Mouse (Mus musculus) limb, embryonic 10.5 days (tissue): ENCODE measurements around the gene A930017K11Rik. TPM values are rescaled to one million over a fixed set of nuclear protein-coding genes. Genes with fewer than 3 reads are reported as not detected.

ENCODE experiments used
- DNase-seq: peaks from one replicate; pipeline ENCODE4 v3.0.0-alpha.2; 2017; ENCODE audit warnings: low spot score
- H3K27ac ChIP-seq: fragments of 300-500 bp; sonication (generic); 2 replicates; pipeline ENCODE4 v1.5.1; 2016; ENCODE audit warnings: mild to moderate bottlenecking
- H3K27me3 ChIP-seq: fragments of 300-500 bp; sonication (generic); 2 replicates; pipeline ENCODE4 v1.6.1; 2016; ENCODE audit warnings: low read depth, mild to moderate bottlenecking; ENCODE audit not compliant: poor library complexity, severe bottlenecking
- H3K36me3 ChIP-seq: fragments of 300-500 bp; sonication (generic); 2 replicates; pipeline ENCODE4 v1.6.1; 2016; ENCODE audit warnings: mild to moderate bottlenecking, moderate library complexity
- H3K4me1 ChIP-seq: fragments of 300-500 bp; sonication (generic); 2 replicates; pipeline ENCODE4 v1.6.1; 2016
- H3K4me3 ChIP-seq: fragments of 300-500 bp; sonication (generic); 2 replicates; pipeline ENCODE4 v1.5.1; 2016; ENCODE audit warnings: mild to moderate bottlenecking, moderate library complexity
- H3K9me3 ChIP-seq: fragments of 300-500 bp; sonication (generic); replicated peaks from 2 replicates; pipeline ENCODE4 v1.6.1; 2016; ENCODE audit warnings: mild to moderate bottlenecking
- WGBS: fragments of 180-500 bp; shearing (Covaris S2); methylation state at CpG from one replicate; pipeline ENCODE4 v1.1.7; 2016; 5-methylcytosine and 5-hydroxymethylcytosine counted together
- polyA plus RNA-seq: library from polyadenylated mRNA; unstranded; fragments of >200 nt; fragmentation: Nextera tagmentation; extraction: Ambion mirVana; gene quantifications from 2 replicates; pipeline ENCODE4 v1.2.1, GENCODE M21; 2016

The A930017K11Rik gene
- polyA plus RNA-seq = 0.08 and 0.20 TPM in 2 replicates

GRCm38 (mm10) chr17:25951803-25952623 lies at the start of gene A930017K11Rik:
TSS of gene A930017K11Rik (minus strand) at chr17:25952565.
- H3K9me3 ChIP-seq = no peaks in the 10 kb centered on the region
- peak within 1 kb of the TSS; percentile 53 for H3K4me3 ChIP-seq
- peaks cover 57% of the 10 kb centered on the region for H3K27me3 ChIP-seq
- H3K27ac ChIP-seq = peak within 1 kb of the TSS; percentile 39
- 1% methylated on average over 58 of the region's 58 CpGs for WGBS
- peak; percentile 60 for DNase-seq
- H3K36me3 ChIP-seq = no peaks in the 10 kb centered on the region
- H3K4me1 ChIP-seq = peaks cover 21% of the 10 kb centered on the region

GRCm38 (mm10) chr17:25998425-25998824 lies 46.1 kb upstream of the A930017K11Rik start:
- Histone ChIP-seq H3K4me3 (no peak overlapping the region), H3K27ac (no peak overlapping the region), H3K27me3 (no peaks in the 10 kb centered on the region), H3K36me3 (peaks cover 70% of the 10 kb centered on the region), H3K9me3 (no peaks in the 10 kb centered on the region), H3K4me1 (no peaks in the 10 kb centered on the region)
- no peak for DNase-seq
- WGBS = 92% methylated on average over 11 of the region's 11 CpGs

DNA sequence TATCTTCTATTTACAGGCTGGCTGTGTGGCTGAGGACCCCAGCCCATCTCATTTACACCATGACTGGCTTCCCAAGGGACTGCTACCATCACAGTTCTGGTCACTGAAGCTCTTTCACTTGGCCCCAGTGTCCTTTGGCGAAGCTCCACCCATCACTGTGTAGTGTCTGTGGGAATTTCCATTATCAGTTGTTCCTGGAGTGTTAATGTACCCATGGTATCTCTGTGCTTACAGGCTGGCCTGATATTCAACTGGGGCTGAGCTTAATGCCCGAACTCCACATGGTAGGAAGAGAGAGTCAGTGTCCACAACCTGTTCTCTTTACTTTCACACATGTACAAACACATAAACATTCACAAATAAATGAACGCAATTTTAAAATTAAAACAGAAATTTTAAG lies 41.1 kb upstream of the A930017K11Rik start:
- WGBS = 92% methylated on average over 3 of the region's 3 CpGs
- Histone ChIP-seq H3K4me3 (no peak overlapping the region), H3K4me1 (no peaks in the 10 kb centered on the region), H3K27me3 (no peaks in the 10 kb centered on the region), H3K36me3 (peaks cover 89% of the 10 kb centered on the region), H3K27ac (no peak overlapping the region), H3K9me3 (no peaks in the 10 kb centered on the region)
- no peak for DNase-seq

- no peaks in the 10 kb centered on the region for H3K4me1 ChIP-seq
- H3K9me3 ChIP-seq = no peaks in the 10 kb centered on the region
- H3K27me3 ChIP-seq = no peaks in the 10 kb centered on the region
- no peak for DNase-seq
- 92% methylated on average over 4 of the region's 4 CpGs for WGBS
- no peak overlapping the region for H3K27ac ChIP-seq
- H3K36me3 ChIP-seq = peaks cover 83% of the 10 kb centered on the region
- H3K4me3 ChIP-seq = no peak overlapping the region
These were observed 39.9 kb upstream of the A930017K11Rik start for GRCm38 (mm10) chr17:25992274-25992673.

DNA sequence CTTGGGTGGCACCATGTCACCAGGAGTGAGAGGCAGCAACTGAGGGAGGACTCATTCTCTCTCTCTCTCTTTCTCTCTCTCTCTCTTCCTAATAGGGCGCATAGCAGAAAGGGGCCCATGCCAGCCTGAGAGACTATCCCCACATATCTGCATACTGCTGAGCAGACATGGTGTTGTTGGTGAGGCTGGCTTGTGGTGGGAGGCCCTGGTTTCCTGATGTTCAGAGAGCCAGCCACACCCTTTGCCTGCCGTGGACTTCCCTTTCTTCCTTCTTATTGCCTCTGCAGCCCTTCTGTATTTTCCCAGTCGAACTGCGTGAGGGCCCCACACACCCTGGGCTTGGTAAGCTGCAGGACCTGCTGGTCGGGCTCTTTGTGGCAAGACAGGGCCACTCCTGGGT lies 38.0 kb upstream of the A930017K11Rik start:
- Histone ChIP-seq H3K36me3 (peaks cover 75% of the 10 kb centered on the region), H3K9me3 (no peaks in the 10 kb centered on the region), H3K27ac (no peak overlapping the region), H3K4me1 (peaks cover 8% of the 10 kb centered on the region; the same call in 1 of the 2 replicates), H3K27me3 (no peaks in the 10 kb centered on the region), H3K4me3 (no peak overlapping the region)
- WGBS = 91% methylated on average over 5 of the region's 5 CpGs
- DNase-seq = no peak

GRCm38 (mm10) chr17:25985306-25986294 lies 33.2 kb upstream of the A930017K11Rik start, which contains the start of gene Capn15:
TSS of gene Capn15 (minus strand) at chr17:25985796.
- Histone ChIP-seq H3K27me3 (no peaks in the 10 kb centered on the region), H3K36me3 (peaks cover 41% of the 10 kb centered on the region)
- under 1% methylated on average over 91 of the region's 91 CpGs for WGBS

DNA sequence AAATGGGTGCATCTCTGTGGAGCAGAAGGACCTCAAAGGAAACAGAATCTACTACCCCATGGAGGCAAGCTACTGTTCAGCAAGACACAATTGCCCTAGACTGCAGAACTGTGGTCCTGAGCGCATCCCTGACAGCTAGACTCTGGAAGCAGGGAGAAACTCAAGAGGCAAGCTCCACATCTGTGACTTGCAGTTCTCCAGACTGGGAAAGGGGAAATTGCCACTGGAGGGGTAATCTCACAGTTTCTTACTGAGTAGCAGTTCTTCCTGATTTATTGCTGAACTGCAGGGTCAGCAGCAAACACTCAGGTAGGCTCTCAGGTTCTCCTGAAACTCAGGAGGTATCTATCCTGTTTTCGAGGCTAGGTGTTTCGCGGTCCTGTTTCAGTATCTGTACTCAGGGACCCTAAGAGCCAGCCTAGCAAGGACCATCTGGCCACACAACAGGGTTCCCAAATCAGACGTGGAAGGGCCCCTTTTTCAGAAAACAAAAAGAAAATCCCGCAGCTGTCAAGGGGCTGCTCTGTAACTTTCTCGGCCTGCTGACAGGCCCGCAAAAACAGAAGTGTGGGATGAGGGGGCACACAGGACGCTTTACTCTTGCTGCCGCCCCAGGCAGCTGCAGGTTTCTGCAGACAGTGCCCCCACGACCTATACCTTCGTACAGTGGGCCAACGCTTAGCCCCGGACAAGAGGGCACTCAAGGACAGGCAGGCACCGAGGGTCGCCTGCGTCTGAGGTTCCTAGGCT lies 32.4 kb upstream of the A930017K11Rik start:
- Histone ChIP-seq H3K9me3 (no peaks in the 10 kb centered on the region), H3K4me1 (peaks cover 32% of the 10 kb centered on the region), H3K27me3 (no peaks in the 10 kb centered on the region), H3K27ac (peak overlapping the region; percentile 94), H3K36me3 (peaks cover 32% of the 10 kb centered on the region), H3K4me3 (peak overlapping the region; percentile 94)
- no peak for DNase-seq
- 12% methylated on average over 17 of the region's 17 CpGs for WGBS

More at GRCm38 (mm10) chr17:25985306-25986294, 33.2 kb upstream of the A930017K11Rik start, which contains the start of gene Capn15:
- Histone ChIP-seq H3K4me1 (peaks cover 25% of the 10 kb centered on the region), H3K9me3 (no peaks in the 10 kb centered on the region), H3K27ac (peak within 1 kb of the TSS; percentile 94), H3K4me3 (peak within 1 kb of the TSS; percentile 94)
- peak; percentile 93 for DNase-seq

DNA sequence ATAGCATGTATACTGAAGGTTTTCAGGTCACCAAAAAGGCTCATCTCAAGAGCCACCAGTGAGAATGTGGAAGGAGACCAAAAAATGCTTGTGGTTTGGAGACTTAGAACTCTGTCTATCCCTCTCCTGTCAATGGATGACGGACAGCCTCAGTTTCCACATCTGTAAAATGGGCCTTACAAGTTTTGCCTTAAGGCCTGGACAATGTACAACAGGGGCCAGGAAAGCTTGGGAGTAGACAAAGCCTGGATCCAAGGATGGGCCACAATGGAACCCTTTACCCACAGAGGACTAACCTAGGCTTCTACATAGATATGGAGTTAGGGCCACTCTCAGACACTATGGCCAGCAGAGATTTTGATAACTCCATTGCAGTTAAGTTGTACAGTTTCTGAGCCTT lies 31.7 kb upstream of the A930017K11Rik start:
- Histone ChIP-seq H3K4me1 (peaks cover 32% of the 10 kb centered on the region), H3K9me3 (no peaks in the 10 kb centered on the region), H3K27me3 (no peaks in the 10 kb centered on the region), H3K27ac (peak overlapping the region; percentile 94; the same call in 1 of the 2 replicates), H3K36me3 (peaks cover 28% of the 10 kb centered on the region), H3K4me3 (peak overlapping the region; percentile 94)
- DNase-seq = no peak
- 89% methylated on average over 1 of the region's 1 CpGs for WGBS

DNA sequence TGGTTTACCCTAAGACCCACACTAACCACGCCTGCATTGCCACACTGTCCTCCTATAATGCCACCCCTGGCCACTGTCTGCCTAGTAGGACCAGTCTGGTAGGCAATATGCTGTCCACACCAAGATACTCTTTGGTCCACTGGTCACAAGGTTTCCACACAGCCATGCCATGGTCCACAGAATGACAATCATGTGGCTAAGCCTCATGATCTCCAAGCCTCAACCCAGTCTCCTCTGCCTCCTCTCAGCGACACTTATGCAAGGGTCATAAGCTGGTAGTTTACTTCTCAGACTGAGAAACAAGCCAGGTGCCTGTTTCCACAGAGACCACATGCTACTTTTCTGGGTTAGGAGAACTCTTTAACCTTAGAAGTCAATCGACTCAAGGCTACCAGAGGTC lies 30.5 kb upstream of the A930017K11Rik start:
- Histone ChIP-seq H3K9me3 (no peaks in the 10 kb centered on the region), H3K4me3 (no peak overlapping the region), H3K4me1 (peaks cover 32% of the 10 kb centered on the region), H3K27me3 (no peaks in the 10 kb centered on the region), H3K36me3 (peaks cover 27% of the 10 kb centered on the region), H3K27ac (no peak overlapping the region)
- WGBS = 90% methylated on average over 3 of the region's 3 CpGs
- no peak for DNase-seq

GRCm38 (mm10) chr17:25980854-25981253 lies 28.5 kb upstream of the A930017K11Rik start:
- DNase-seq = no peak
- H3K27ac ChIP-seq = no peak overlapping the region
- no peak overlapping the region for H3K4me3 ChIP-seq
- 90% methylated on average over 5 of the region's 5 CpGs for WGBS
- H3K9me3 ChIP-seq = no peaks in the 10 kb centered on the region
- peaks cover 29% of the 10 kb centered on the region for H3K36me3 ChIP-seq
- H3K4me1 ChIP-seq = peaks cover 25% of the 10 kb centered on the region
- H3K27me3 ChIP-seq = no peaks in the 10 kb centered on the region

- 83% methylated on average over 5 of the region's 5 CpGs for WGBS
- Histone ChIP-seq H3K36me3 (peaks cover 28% of the 10 kb centered on the region), H3K4me1 (peaks cover 25% of the 10 kb centered on the region), H3K9me3 (no peaks in the 10 kb centered on the region), H3K4me3 (no peak overlapping the region), H3K27ac (no peak overlapping the region), H3K27me3 (no peaks in the 10 kb centered on the region)
- no peak for DNase-seq
These were observed 27.7 kb upstream of the A930017K11Rik start for GRCm38 (mm10) chr17:25979829-25980738.
